Mouse (Mus musculus) spleen, postnatal 14 days (tissue): ENCODE data around the gene Jkamp.
"Not testable (repeated sequence)": the region's sequence is repeated elsewhere in the genome, so short reads cannot be mapped to it uniquely, and the experiment has no call there.

ENCODE experiments used
- DNase-seq, 2 experiments: peaks; one replicate each; pipeline ENCODE4 v3.0.0; 2021 to 2022; ENCODE audit warnings: low spot score in 2 of 2

The Jkamp gene

DNA sequence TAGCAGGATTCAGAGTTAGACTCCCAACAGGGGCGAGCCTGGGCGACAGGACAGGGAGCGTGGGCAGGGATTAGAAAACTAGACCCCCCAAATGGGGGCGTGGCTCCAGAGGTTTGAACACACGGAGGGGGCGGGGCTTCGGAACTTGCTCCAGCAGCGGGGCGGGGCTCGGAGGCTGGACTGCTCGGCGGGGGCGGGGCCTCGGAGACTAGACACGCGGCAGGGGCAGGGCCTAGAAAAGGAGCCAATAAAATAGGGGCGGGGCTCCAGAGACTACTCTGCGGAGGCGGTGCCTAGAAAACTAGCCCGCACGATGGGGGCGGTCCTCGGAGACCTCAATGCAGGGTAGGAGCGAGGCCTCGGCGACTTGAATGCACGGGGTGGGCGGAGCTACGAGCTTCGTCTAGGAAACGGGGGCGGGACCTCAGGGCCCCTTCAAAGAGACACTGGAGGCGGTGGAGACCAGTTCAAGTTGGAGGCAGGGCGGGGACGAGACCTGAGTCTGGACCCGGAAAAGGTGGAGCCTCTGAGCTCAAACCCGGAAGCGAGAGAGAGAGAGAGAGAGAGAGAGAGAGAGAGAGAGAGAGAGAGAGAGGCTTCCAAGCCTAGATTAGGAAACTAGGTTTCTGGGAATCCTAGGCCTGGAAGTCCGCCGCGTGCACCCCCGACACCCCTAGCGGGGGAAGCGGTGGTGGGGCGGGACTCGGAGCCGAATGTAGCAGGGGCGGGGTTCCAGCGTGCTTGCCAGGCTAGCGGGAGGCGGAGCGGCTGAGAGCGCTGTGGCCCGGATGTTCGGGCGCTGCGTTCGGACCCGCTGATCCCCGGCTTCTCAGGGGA lies at the start of gene Jkamp, which contains the start of gene L3hypdh:
Gene Jkamp (plus strand): TSS at position 261 of the 837 bp plus-strand sequence.
Gene L3hypdh (minus strand): TSS at position 111 of the 837 bp plus-strand sequence.
- peak; percentile 93 to 96 for DNase-seq

DNA sequence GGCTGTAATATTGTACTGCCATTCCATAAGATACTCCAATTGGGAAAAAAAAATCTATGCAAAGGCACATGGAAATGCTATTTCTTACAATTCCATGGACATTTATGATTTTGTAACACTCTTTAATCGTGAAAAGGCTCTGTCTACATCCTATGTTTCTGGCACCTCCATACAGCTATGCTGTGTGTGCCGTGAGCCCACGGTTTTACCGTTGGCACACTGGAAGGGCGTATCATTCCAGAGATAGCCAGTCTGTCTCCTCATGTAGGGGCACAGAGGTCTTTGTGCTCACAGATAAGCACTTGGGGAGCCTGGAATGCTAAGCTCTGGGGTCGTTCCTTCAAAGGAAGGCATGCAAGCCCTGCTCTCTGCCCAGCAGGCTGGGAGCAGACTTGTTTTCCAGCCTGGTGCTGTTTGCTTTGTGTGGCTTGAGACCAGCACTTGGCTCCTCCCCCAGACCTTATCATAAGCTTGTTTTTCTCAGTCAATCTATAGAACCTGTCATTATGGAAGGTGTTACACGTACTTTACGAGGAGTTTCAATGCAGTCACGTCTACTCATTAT lies 49.2 kb upstream of the Jkamp start:
- DNase-seq = no peak

DNA sequence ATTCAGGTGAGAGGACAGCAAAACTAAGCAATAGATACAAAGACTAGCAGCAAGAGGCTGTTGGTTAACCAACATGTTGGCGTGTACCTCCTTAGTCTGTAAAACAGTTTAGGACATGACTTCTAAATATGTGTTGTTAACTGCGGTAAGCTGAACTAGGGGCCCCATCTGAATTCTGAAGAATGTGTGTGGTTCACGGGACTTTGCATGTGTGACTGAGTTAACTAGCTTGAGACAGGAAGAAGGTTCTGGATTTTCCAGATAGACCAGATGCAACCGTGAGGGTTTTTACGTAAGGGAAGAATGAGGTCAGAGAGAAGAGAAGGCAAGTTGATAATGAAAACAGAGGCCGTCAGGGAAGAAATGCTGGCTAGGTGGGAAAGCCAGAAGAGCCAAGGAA lies 48.3 kb upstream of the Jkamp start:
- no peak for DNase-seq

DNA sequence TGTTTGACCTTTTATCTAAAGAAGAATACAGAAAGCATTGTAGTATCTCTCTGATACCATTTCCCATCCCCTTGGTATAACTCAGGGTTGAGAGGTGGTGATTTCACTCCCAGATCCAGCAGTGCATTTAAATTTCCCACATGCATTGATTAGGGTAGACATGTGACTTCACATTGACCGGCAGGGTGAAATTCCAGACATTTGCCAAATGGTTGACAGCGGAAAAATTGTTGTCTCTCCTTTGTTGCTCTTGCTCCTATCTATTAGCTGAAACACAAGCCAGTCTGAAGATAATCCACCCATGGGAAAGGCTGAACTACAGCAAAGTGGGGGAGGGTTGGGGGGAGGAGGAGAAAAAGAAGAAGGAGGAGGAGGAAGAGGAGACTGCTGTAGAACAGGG lies 46.5 kb upstream of the Jkamp start:
- no peak for DNase-seq

DNA sequence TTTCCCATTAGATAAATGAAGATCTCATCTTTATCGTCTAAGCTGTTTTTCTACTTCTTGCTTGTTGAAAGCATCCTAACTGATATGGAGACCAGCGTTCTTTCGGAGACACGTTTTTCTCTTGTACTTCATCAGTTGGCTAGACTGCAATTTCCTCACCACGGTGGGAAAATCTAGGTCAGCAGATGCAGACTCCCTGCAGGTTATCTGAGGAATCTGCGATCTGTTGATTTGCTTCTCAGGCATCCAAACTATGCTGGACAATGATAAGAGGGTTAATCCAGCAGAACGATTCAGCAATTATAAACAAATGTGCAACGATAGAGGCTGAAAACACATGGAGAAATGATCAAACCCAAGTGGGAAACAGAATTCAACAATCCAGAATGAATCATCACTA lies 45.9 kb upstream of the Jkamp start:
- no peak for DNase-seq

DNA sequence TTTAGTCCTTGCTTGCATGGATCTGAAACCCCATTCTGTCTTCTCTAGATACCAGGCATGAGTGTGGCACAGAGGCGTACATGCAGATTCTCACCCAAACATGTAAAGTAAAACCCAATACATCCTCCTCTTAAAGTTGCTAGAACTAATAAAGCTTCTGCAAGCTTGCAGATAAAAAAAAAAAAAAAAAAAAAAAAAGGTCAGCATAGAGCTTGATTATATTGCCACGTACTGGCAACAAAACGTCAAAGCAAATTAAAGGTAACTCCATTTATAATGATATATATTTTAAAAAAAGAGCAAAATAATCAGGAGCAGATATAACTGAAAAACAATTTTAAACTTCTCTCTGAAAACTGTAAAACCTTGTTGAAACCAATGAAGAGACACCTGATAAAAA lies 44.2 kb upstream of the Jkamp start:
- no peak for DNase-seq

DNA sequence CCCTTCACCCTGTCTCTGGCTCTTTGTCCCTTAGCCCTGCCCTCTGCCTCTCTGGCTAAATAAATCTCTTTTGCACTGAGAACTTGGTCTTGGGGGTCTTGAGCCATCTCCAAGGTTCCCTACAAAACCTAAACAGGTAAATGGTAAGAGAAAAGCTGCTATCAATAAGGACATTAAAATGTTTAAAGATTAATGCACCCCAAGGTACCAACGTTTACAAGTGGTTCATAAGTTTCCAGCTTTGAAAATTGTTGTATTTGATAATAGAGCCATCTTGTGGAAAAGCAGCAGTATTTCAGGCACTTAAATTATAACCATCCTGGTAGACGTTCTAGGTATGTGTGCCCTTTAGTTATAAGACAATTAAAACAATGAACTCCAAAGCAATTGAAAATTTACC lies 37.9 kb upstream of the Jkamp start:
- no peak for DNase-seq

DNA sequence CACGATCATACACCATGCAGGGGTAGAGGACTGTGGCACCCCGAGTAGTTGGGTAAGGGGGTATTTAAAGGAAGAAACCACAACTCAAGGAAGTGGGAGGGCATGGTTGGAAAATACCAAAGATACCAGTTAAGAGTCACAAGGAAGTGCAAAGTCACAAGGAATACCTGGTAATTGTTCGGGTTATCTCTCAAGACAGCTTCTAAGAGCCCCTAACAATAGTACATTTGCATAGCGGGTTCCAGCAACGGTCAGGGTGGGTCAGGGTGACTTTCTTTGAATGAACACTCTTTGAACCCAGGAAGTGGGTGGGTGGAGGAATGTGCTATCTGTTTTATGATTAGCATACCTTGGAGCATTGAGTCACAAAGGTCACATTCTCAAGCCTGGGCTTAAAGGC lies 35.2 kb upstream of the Jkamp start:
- not testable (repeated sequence) for DNase-seq

DNA sequence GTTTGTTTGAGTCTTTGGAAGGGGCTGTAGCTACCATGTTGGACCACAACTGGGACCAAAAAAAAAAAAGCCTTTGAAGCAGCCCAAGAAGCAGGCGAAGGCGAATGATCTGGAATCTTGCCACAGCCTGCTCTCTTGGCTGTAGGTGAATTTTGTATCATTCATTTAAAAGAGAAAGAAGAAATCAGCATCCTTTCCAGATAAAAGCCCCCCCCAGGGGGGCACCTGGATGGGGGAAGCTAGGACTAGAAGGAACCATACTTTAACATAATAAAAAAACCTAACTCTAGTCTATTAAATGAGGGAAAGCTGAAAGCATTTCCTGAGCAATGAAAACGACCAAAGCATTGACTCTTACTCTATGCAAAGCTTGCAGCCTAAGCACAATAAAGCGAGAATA lies 34.6 kb upstream of the Jkamp start:
- DNase-seq = no peak

DNA sequence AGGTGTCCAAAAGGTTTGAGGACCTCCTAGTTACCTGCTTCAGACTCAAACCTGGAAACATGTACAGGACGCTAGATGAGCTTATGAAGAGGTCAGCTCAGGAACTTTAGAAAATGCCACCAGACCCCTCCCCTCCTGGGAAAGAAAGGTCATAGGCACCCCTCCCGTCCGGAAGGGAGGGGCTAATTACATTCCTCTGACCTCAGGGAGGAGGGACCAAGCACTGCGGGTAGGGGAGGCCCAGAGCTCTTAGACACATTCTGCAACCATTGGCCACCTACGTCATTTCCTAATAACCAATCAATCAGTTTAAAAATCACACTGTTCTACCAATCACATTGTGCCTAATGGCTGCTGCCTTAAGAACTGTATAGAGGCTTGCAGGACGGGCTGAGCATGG lies 32.8 kb upstream of the Jkamp start:
- no peak for DNase-seq

DNA sequence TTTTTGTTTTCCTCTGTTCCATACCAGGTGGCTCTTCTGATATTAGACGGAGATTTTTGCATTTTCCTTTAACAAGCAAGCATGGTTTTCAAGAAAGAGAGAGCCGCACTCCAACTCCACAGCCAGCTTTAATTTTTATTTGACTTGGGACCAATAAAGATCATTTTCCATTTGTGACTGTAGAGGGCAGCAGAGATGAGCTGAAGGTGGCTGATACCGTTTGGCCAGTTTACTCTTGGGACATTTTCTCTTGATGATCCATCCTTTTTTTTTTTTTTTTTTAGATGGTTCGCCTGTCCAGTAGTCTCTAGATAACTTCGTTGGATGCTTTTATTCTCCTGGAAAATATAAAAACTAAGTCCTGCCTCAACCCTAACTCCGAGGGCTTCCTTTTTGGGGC lies 32.1 kb upstream of the Jkamp start:
- no peak for DNase-seq

DNA sequence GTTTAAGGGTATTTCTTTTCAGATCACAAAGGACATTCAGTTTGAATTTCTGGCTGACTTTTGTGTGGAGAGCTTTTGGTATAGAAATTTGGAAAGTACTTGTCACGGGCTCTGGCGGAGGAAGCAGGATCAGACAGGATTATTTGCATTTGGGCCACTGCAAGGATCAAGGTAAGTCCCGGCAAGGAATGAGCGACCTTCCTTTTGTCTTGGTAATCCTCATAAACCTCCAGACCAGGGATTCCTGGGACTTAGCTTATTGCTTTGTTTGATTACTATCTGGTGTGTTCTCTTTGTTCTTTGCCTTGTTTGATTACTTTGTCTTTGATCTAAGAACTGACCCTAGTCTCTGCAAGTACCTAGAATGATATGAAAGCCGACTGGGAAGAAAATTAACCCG lies 31.5 kb upstream of the Jkamp start:
- no peak for DNase-seq

DNA sequence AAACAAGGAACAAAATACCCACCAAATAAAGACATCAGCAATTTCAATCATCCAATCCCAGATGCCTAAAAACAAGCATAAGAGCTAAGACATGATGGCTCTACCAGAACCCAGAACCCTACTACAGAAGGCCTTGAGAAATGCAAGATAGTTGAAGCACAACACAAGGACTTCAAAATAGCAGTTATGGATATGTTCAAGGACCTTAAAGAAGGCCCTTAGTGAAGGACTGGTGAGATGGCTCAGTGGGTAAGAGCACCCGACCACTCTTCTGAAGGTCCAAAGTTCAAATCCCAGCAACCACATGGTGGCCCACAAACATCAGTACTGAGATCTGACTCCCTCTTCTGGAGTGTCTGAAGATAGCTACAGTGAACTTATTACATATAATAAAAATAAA lies 27.6 kb upstream of the Jkamp start:
- DNase-seq = no peak

DNA sequence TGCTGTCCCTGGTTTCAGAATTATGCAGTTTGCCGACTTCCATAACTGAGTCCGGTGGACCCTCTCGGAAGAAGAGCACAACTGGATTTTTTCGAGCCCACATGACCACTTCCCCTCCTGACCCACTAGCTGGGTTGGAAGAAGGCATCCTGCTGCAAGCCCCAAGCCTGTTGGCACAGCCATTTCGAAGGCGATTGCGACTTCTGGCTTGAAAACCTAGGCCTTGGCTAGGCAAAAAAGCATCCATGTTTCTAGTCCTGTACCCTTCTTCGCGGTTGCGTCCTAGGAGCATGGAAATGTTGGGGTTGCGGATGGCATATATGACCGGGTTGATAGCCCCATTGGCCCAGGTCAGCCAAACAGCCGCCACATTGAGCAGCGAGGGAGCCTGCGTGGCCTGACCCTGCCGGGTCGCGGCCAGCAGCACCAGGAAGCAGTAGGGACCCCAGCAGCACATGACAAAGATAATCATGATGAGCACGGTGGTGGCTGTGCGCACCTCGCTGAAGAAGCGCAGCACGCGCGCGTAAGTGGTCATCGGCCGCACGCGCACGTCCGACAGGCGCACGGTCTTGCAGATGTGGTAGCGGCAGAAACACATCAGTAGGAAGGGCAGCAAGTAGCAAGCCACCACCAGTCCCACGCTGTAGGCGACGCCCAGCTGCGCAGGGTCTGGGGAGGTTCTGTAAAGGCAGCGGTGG lies 15.6 kb upstream of the Jkamp start:
- no peak for DNase-seq

DNA sequence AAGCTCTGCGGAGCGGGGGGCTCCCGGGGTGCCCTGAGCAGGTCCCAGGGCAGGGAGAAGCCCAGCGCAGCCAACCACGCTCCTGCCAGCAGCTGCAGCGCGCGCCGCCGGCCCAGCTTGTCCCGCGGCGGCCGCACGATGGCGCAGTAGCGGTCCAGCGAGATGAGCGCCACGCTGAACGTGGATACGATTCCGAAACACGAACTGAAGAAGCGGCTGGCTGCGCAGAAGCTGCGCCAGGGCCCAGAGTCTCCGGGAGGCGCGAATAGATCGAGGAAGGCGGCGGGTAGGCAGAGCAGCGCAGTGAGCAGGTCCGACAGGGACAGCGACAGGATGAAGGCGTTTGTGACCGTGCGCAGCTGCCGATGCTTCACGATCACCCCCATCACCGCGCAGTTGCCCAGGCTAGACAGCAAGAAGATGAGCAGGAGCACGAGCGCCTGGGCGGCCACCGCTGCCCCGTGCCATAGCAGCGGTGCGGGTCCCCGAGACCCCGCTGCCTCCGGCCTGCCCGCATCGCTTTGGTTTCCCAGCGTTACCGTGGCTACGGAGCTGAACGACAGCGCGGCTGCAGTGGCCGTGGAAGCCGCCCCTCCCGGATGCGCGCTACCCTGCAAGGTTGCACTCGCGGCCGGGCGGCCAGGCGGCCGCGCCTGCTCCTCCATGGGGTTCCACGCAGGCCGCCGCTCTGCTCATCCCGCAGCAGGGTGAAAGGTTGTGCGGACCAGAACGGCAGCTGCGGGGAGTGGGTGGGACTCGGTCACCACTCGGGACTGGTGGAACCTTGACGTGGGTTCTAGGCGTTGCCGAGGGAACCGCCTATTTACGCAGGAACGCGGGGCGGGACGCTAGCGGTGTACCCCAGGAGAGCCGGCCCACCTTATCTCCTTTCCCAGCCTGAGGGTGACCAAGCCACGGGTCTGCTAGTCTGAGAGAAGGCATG lies 14.8 kb upstream of the Jkamp start, which contains the start of gene Gpr135:
Gene Gpr135 (minus strand): TSS at position 799 of the 943 bp plus-strand sequence.
- DNase-seq = peak; percentile 41 to 68

DNA sequence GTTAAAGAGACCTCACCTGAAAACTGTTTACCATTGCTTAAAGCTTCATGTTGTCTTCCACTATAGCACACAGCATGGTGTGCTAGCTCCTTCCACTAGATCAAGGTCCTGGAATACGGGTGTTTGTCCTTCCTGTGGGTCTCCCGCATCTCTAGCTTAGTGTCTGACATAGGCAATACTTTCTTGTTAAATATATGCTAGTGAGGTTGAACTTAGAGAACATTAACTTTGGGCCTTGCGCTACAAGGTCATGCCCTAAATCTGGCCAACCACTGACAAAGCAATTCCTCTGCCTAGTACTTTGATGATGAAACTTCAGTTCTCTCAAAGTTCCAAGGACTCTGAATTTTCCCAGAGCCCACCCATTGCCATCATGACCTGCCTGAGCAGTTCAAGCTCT lies 7.1 kb upstream of the Jkamp start:
- DNase-seq = no peak

DNA sequence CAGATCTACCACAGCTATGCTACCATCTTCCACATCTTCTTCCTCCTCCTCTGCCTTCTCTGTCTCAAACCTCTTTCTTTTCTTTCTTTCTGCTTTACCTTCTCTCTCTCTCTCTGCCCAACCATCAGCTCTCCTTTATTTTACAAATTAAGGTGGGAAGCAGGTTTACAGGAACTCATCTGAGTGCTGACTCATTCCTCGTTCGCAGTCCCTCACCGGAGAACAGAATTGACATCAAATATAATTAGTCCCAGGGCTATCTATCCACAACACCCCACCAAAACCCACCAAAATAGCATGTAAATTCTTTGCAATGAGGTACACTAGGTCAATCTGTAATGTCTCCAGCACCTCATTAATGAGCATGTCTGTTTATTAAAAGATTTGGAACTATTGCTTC lies 3.4 kb upstream of the Jkamp start:
- no peak for DNase-seq

DNA sequence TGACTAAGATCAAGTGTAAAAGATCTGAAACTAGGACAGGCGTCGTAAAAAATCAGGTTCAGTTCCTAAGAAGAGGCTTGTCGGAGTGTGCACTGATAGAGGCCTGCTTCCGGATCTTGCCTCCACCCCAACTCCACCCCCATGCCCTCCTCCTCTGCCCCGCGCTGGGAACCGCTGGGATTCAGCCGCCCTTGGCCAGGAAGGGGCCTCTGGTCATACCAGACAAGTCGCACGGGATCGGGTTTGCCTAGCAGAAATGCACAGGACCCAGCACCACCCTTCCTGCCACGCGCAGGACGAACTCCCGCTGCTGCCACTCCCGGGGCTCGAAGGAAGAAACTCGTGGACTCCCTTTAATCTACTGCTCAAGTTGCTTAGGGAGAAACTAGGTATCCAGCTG lies 3.0 kb upstream of the Jkamp start:
- no peak for DNase-seq

DNA sequence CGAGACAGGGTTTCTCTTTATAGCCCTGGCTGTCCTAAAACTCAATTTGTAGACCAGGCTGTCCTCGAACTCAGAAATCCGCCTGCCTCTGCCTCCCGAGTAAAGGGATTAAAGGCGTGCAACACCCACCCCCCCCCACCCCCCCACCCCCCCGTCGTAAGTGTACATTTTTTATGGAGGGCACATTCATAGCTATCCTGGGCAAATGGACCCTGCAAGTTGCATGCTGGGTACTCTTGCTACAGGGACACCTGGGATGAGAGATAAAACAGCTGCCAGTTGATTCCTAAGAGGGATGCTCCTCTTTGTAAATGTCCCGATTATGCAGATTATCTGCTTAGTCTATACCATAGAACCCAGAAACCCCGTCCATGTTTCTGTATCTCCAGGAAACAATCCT lies 2.1 kb upstream of the Jkamp start:
- no peak for DNase-seq

DNA sequence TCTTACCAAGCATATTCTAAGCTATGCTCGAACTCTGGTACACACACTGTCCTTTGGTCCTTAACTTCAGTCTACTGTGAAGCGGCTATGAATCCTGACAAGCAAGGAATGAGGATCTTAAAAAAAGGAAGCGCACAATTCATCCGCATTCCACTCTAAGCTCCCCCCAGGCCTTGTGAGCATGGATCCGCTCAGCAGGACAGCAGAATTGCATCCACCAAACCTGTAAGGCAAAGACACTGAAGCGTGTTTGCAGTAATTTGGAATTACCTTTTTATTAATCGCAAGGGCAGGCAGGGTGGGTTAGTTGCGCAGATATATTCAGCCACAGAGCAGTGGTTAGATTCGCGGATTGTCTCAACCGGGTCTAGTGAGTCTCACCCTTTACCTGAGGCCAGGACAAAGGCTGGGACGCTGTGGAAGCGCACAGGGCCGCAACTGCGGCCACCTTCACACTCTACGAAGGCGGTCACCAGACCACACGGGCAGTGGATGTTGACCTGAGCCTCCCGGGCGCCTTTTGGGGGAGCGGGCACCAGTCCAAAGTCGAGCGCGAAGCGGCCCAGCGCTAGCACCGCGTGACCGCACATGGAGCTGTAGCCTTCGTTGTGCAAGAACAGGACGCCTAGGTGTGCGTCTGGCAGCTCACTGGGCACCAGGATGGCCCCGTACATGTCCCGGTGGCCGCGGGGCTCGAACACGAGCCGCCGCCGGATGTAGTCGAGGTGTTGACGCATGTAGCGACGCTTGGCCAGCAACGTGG lies 947 bp upstream of the Jkamp start:
- DNase-seq = peak in 1 of 2 experiments; percentile 8

DNA sequence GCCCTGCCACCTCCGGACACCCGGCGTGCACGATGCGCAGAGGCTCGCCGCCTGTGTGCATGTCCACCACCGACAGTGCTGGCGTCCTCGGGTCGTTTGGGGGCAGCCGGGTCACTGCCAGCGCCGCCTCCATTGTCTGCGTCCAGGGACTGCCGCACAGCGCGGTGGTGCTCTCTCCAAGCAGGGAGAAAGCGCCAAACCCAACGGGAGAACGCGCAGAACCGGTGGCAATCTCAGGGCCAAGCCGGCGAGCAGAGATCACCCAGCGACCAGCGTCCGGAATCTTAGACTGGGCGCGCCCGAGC lies 413 bp upstream of the Jkamp start:
- no peak for DNase-seq
